In genomic region chr7:126200178-126200996, GRCm38 (mm10) we compare ENCODE assay signal across 8 mouse cellular contexts. TPM values are rescaled to one million over a fixed set of nuclear protein-coding genes. Genes with fewer than 3 reads are reported as not detected.
DNase-seq lines count a peak whose midpoint lies in the region; ATAC-seq lines count a peak whose summit lies in the region.

Xpo6 (minus strand) TSS chr7:126200501.

- H3K4me2 ChIP-seq in hindbrain, embryonic 16.5 days (ENCODE audit: low read length) = peak within 1 kb of the TSS; percentile 65

- DNase-seq in T-cell, adult 2 months (ENCODE audit: low spot score) = peak; percentile 97
- peak; percentile 96 to 98 for DNase-seq in cerebellum, postnatal 36 days
- peak; percentile 94 for DNase-seq in gastrocnemius, adult 18-20 months (ENCODE audit: low spot score)
- peak; percentile 96 for DNase-seq in left cerebral cortex, adult 18-20 months (ENCODE audit: low spot score in 2 of 2)
- DNase-seq in right cerebral cortex, adult 18-20 months = peak; percentile 96
- peak; percentile 80 for DNase-seq in urinary bladder, postnatal 10 days (ENCODE audit: low spot score)

- ATAC-seq in hindbrain, embryonic 16.5 days = peak; percentile 96

- H3K27me3 ChIP-seq in hindbrain, embryonic 16.5 days (replicated peaks; ENCODE audit: control insufficient read depth, insufficient read depth, low read length) = no peaks in the 10 kb centered on the region

- H3K79me2 ChIP-seq in macrophage (ENCODE audit: inconsistent target) = peaks cover 46% of the 10 kb centered on the region

- H3K9me3 ChIP-seq in hindbrain, embryonic 16.5 days (ENCODE audit: control insufficient read depth, low read length) = no peaks in the 10 kb centered on the region

- H3K27ac ChIP-seq in hindbrain, embryonic 16.5 days (ENCODE audit: low read depth, low read length) = peak within 1 kb of the TSS; percentile 90
- peak within 1 kb of the TSS; percentile 34 for H3K27ac ChIP-seq in macrophage

- H3K4me1 ChIP-seq in hindbrain, embryonic 16.5 days (ENCODE audit: control insufficient read depth, insufficient read depth, low read depth, low read length) = peaks cover 24% of the 10 kb centered on the region

- H3K9ac ChIP-seq in hindbrain, embryonic 16.5 days (ENCODE audit: low read depth, low read length) = peak within 1 kb of the TSS; percentile 97

- WGBS in hindbrain, embryonic 16.5 days = 1% methylated on average over 32 of the region's 57 CpGs
- 3% methylated on average over 31 of the region's 57 CpGs for WGBS in macrophage (ENCODE audit: missing documents)

- H3K4me3 ChIP-seq in hindbrain, embryonic 16.5 days (ENCODE audit: low read length) = peak within 1 kb of the TSS; percentile 92
- H3K4me3 ChIP-seq in macrophage (ENCODE audit: inconsistent target) = peak within 1 kb of the TSS; percentile 61

- H3K36me3 ChIP-seq in hindbrain, embryonic 16.5 days (ENCODE audit: control insufficient read depth, insufficient read depth, low read length) = no peaks in the 10 kb centered on the region
- H3K36me3 ChIP-seq in macrophage (ENCODE audit: inconsistent target) = no peaks in the 10 kb centered on the region

RNA-seq across cellular contexts. Expression of gene Xpo6, which starts in this region (rescaled TPM):
- 10 to 100 TPM; 11.5 to 11.8 TPM for total RNA-seq in gastrocnemius, adult 18-20 months (2021)
- 44.4 and 54.4 TPM in 2 replicates for polyA plus RNA-seq in hindbrain, embryonic 16.5 days (2015; fragmentation: Nextera tagmentation; extraction: Ambion mirVana)
- total RNA-seq in left cerebral cortex, adult 18-20 months (2021) = 10 to 100 TPM; 94.3 to 95.0 TPM
- total RNA-seq in macrophage (2018; cell fraction: chromatin; rRNA removed) = 100 to 1,000 TPM; 128 to 306 (median 203) TPM
- 100 to 1,000 TPM in 1 of 26 experiments, 10 to 100 TPM in 25; 56.9 to 101 (median 70.0) TPM for total RNA-seq in macrophage (2018; cell fraction: cytosol; rRNA removed)
- total RNA-seq in macrophage (2018; cell fraction: nucleus; rRNA removed) = 100 to 1,000 TPM in 25 of 26 experiments, 10 to 100 TPM in 1; 99.8 to 208 (median 153) TPM
- 63.8 to 102 TPM (median 64.5 TPM) in 3 replicates for polyA plus RNA-seq in macrophage (2018)

Comparison
In these comparisons a context has a peak if more than half of its experiments do, and no peak if none do; other contexts are left out.
1. Peak in every context shown above with its lines: DNase-seq, ATAC-seq, H3K4me3 ChIP-seq and H3K27ac ChIP-seq.
2. RNA of gene Xpo6 (total RNA-seq): 94.3 to 95.0 TPM in left cerebral cortex, adult 18-20 months; 11.5 to 11.8 TPM in gastrocnemius, adult 18-20 months; every median in the first group is over 4 times any median in the second.